Mouse (Mus musculus) frontal cortex, adult (tissue): ENCODE measurements at regions not wholly inside any gene's neighbourhood (a gene's known extent, or its start where the extent isn't known, plus 50 kb on each side); places are given as distances from the start of the nearest gene placed in this dataset.
A peak's percentile ranks its signal among the peaks of the same experiment; 100 is the strongest.

Experiments
- ATAC-seq: cut with Nextera tagmentation; 2 replicates; pipeline ENCODE4 v1.9.2; 2017; ENCODE audit warnings: mild to moderate bottlenecking, moderate library complexity, mixed read lengths; ENCODE audit not compliant: low TSS enrichment

- ATAC-seq, result no peak
Measured at GRCm38 (mm10) chr14:46639116-46639826, 121.1 kb upstream of the Cdkn3 start.

- no peak for ATAC-seq
Measured at GRCm38 (mm10) chr14:46638516-46638915, 121.8 kb upstream of the Cdkn3 start.

- ATAC-seq, result no peak
Measured at GRCm38 (mm10) chr14:46637240-46637639, 123.1 kb upstream of the Cdkn3 start.

GRCm38 (mm10) chr14:46636364-46636763, 124.0 kb upstream of the Cdkn3 start:
- peak; percentile 89 for ATAC-seq

- ATAC-seq, result no peak
Measured at GRCm38 (mm10) chr14:46635322-46635721, 125.0 kb upstream of the Cdkn3 start.

GRCm38 (mm10) chr14:46634656-46635244, 125.6 kb upstream of the Cdkn3 start:
- no peak for ATAC-seq

- ATAC-seq, result no peak
Measured at GRCm38 (mm10) chr14:46634251-46634650, 126.1 kb upstream of the Cdkn3 start.

GRCm38 (mm10) chr14:46627690-46628089, 132.7 kb upstream of the Cdkn3 start:
- no peak for ATAC-seq

GRCm38 (mm10) chr14:46625760-46626159, 134.6 kb upstream of the Cdkn3 start:
- no peak for ATAC-seq

- no peak for ATAC-seq
Measured at GRCm38 (mm10) chr14:46623645-46624044, 136.7 kb upstream of the Cdkn3 start.

GRCm38 (mm10) chr14:46616030-46616429, 144.3 kb upstream of the Cdkn3 start:
- no peak for ATAC-seq

GRCm38 (mm10) chr14:46614936-46615335, 145.4 kb upstream of the Cdkn3 start:
- ATAC-seq, result no peak

GRCm38 (mm10) chr14:46613748-46614147, 146.6 kb upstream of the Cdkn3 start:
- no peak for ATAC-seq

- ATAC-seq, result no peak
Measured at GRCm38 (mm10) chr14:46613211-46613610, 147.1 kb upstream of the Cdkn3 start.

GRCm38 (mm10) chr14:46612584-46612983, 147.8 kb upstream of the Cdkn3 start:
- ATAC-seq, result no peak

GRCm38 (mm10) chr14:46610926-46611325, 149.4 kb upstream of the Cdkn3 start:
- no peak for ATAC-seq

- no peak for ATAC-seq
Measured at GRCm38 (mm10) chr14:46610226-46610855, 150.0 kb upstream of the Cdkn3 start.

GRCm38 (mm10) chr14:46606694-46607093, 153.6 kb upstream of the Cdkn3 start:
- no peak for ATAC-seq

GRCm38 (mm10) chr14:46606037-46606436, 154.3 kb upstream of the Cdkn3 start:
- no peak for ATAC-seq

GRCm38 (mm10) chr14:46604886-46605531, 155.3 kb upstream of the Cdkn3 start:
- ATAC-seq, result no peak

- no peak for ATAC-seq
Measured at GRCm38 (mm10) chr14:46604156-46604885, 156.0 kb upstream of the Cdkn3 start.
